Mouse (Mus musculus) liver, embryonic 14.5 days (tissue): Measurements from ENCODE around the gene Ufm1. TPM values are rescaled to one million over a fixed set of nuclear protein-coding genes. Genes with fewer than 3 reads are reported as not detected.

Source experiments
- ATAC-seq: fragments of 200-750 bp; cut with Nextera tagmentation; 2 replicates; pipeline ENCODE4 v1.8.0; 2017; ENCODE audit warnings: moderate number of reproducible peaks, mild to moderate bottlenecking, moderate library complexity; ENCODE audit not compliant: insufficient read depth
- DNase-seq, 3 experiments: peaks; one replicate each; pipeline ENCODE4 v3.0.0-alpha.2; 2012 to 2013; ENCODE audit warnings: low read depth in 3 of 3, low spot score in 3 of 3
- H3K27ac ChIP-seq: fragments of 300-500 bp; sonication (generic); 2 replicates; pipeline ENCODE4 v1.5.1; 2014; ENCODE audit warnings: moderate library complexity, mild to moderate bottlenecking, control low read depth, inconsistent platforms
- H3K27me3 ChIP-seq: fragments of 300-500 bp; sonication (generic); 2 replicates; pipeline ENCODE4 v1.6.1; 2014; ENCODE audit warnings: mild to moderate bottlenecking, low read length, moderate library complexity; ENCODE audit not compliant: control insufficient read depth, insufficient read depth
- H3K36me3 ChIP-seq: fragments of 300-500 bp; sonication (generic); replicated peaks from 2 replicates; pipeline ENCODE4 v1.6.1; 2014; ENCODE audit warnings: low read depth; ENCODE audit not compliant: control insufficient read depth, insufficient read depth
- H3K4me1 ChIP-seq, 2 experiments: fragments of 200-500 bp in 1 of 2; fragments of 300-500 bp in 1 of 2; sonication (generic) in 1 of 2; replicated peaks; 2 replicates each; pipeline ENCODE4 v1.6.1; 2012 to 2014; ENCODE audit warnings: antibody characterized with exemption in 1 of 2, inconsistent platforms in 1 of 2, low read length in 1 of 2; ENCODE audit not compliant: control insufficient read depth in 2 of 2, insufficient read depth in 2 of 2
- H3K4me2 ChIP-seq: fragments of 300-500 bp; sonication (generic); 2 replicates; pipeline ENCODE4 v1.6.1; 2014; ENCODE audit warnings: low read depth, mild to moderate bottlenecking, control low read depth, moderate library complexity
- H3K4me3 ChIP-seq, 2 experiments: fragments of 200-500 bp in 1 of 2; fragments of 300-500 bp in 1 of 2; sonication (generic) in 1 of 2; 2 replicates each; pipeline ENCODE4 v1.5.1; 2012 to 2014; ENCODE audit warnings: low read depth in 2 of 2, low read length in 2 of 2, mild to moderate bottlenecking in 2 of 2, control low read depth in 1 of 2, inconsistent platforms in 1 of 2, moderate library complexity in 1 of 2; ENCODE audit not compliant: insufficient read depth in 1 of 2
- H3K9ac ChIP-seq: fragments of 300-500 bp; sonication (generic); replicated peaks from 2 replicates; pipeline ENCODE4 v1.6.1; 2014; ENCODE audit warnings: mild to moderate bottlenecking, control low read depth, moderate library complexity
- H3K9me3 ChIP-seq: fragments of 300-500 bp; sonication (generic); 2 replicates; pipeline ENCODE4 v1.6.1; 2016; ENCODE audit warnings: low read length, mixed read lengths; ENCODE audit not compliant: control insufficient read depth
- CTCF ChIP-seq: IDR thresholded peaks from 2 replicates; pipeline ENCODE4 v1.5.1; 2016; ENCODE audit warnings: antibody characterized with exemption, low read depth, control low read depth
- EP300 ChIP-seq: IDR thresholded peaks from 2 replicates; pipeline ENCODE4 v1.6.1; 2016; ENCODE audit warnings: antibody characterized with exemption, low read depth
- WGBS: fragments of 180-500 bp; shearing (Covaris S2); extraction: QIAGEN DNeasy Blood & Tissue Kit; methylation state at CpG from one replicate; pipeline ENCODE4 v1.1.7; 2014; ENCODE audit not compliant: insufficient replicate concordance; 5-methylcytosine and 5-hydroxymethylcytosine counted together
- polyA plus RNA-seq, 2 experiments: library from polyadenylated mRNA; depleted of rRNA in 1 of 2; stranded (reverse) in 1 of 2; unstranded in 1 of 2; fragments of >200 nt; fragmentation: Nextera tagmentation in 1 of 2; extraction: Ambion mirVana in 1 of 2; gene quantifications; 2 replicates each; pipeline versions ENCODE4 v1.2.1 to v1.2.3; 2012 to 2014

Gene Ufm1
- polyA plus RNA-seq, 2 experiments, result 9.0 to 56.6 TPM

- Histone ChIP-seq H3K27me3 (no peaks in the 10 kb centered on the region), H3K36me3 (no peaks in the 10 kb centered on the region), H3K27ac (no peak overlapping the region), H3K9ac (no peak overlapping the region), H3K4me2 (no peak overlapping the region), H3K9me3 (no peaks in the 10 kb centered on the region), H3K4me1 (peaks cover 0 to 2% of the 10 kb centered on the region in 2 experiments; a peak in 2 of 4 replicates), H3K4me3 (no peak overlapping the region)
- 26% methylated on average over 1 of the region's 1 CpGs for WGBS
- DNase-seq, result no peak
- TF ChIP-seq EP300 (no peak), CTCF (no peak)
- no peak for ATAC-seq
Observed at GRCm38 (mm10) chr3:53869263-53869662, 5.6 kb upstream of the Ufm1 start.

DNA sequence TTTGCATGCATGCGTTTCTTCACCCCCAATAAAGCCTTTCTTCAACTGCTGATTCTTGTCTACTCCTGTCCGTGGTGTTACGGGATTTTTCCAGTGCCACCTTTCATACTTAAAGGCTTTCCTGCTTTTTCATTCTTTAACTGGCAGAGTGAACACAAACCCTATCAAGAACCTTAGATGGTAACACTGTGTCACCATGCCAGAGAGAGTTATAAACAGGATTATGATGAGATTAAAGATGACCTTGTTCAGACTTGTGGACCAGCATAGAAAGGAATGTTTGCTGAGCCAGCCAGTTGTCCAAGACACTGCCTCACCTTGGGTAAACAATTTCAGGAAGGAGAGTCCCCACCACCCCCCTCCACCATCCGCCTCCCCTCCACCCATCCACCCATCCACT, 4.6 kb upstream of the Ufm1 start:
- no peak overlapping the region for H3K4me3 ChIP-seq
- peaks cover 0 to 2% of the 10 kb centered on the region in 2 experiments; a peak in 2 of 4 replicates for H3K4me1 ChIP-seq
- no peak overlapping the region for H3K4me2 ChIP-seq
- no peaks in the 10 kb centered on the region for H3K27me3 ChIP-seq
- no peak for TF ChIP-seq EP300
- TF ChIP-seq CTCF, result no peak
- 66% methylated on average over 4 of the region's 4 CpGs for WGBS
- no peaks in the 10 kb centered on the region for H3K36me3 ChIP-seq
- H3K9me3 ChIP-seq, result no peaks in the 10 kb centered on the region
- H3K27ac ChIP-seq, result no peak overlapping the region
- ATAC-seq, result no peak
- no peak for DNase-seq
- H3K9ac ChIP-seq, result no peak overlapping the region

- DNase-seq (no peak), ATAC-seq (no peak)
- no peaks in the 10 kb centered on the region for H3K9me3 ChIP-seq
- TF ChIP-seq EP300 (no peak), CTCF (no peak)
- WGBS, result 61% methylated on average over 3 of the region's 3 CpGs
- H3K36me3 ChIP-seq, result peaks cover 12% of the 10 kb centered on the region
- no peak overlapping the region for H3K4me3 ChIP-seq
- H3K4me2 ChIP-seq, result no peak overlapping the region
- no peaks in the 10 kb centered on the region for H3K27me3 ChIP-seq
- no peak overlapping the region for H3K27ac ChIP-seq
- no peaks in the 10 kb centered on the region for H3K4me1 ChIP-seq
- H3K9ac ChIP-seq, result no peak overlapping the region
Observed at GRCm38 (mm10) chr3:53854831-53855230, 8.8 kb downstream of the Ufm1 start.

DNA sequence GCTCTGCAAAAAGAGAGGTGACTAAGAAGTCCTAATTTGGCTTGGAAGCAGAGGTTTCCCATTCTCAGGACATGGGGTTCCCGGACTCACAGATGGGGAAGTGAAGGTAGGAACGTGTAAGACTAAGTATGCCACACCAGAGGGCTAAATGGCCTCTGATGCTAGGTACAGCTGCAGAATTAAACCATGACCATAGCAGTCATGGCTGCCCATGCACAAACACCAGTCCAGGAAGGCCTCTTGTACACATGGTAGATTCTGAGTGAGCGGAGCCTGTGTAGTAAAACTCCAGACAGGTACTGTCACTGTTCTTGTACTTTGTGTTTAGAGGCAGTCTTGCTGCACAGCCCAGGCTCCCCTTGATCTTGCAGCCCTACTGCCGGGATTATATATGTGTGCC, 9.4 kb downstream of the Ufm1 start:
- DNase-seq (no peak), ATAC-seq (no peak)
- no peak overlapping the region for H3K9ac ChIP-seq
- H3K27ac ChIP-seq, result no peak overlapping the region
- peaks cover 9% of the 10 kb centered on the region for H3K36me3 ChIP-seq
- WGBS, result 76% methylated on average over 4 of the region's 4 CpGs
- no peak overlapping the region for H3K4me3 ChIP-seq
- no peak overlapping the region for H3K4me2 ChIP-seq
- TF ChIP-seq EP300 (no peak), CTCF (no peak)
- H3K4me1 ChIP-seq, result no peaks in the 10 kb centered on the region
- H3K9me3 ChIP-seq, result no peaks in the 10 kb centered on the region
- no peaks in the 10 kb centered on the region for H3K27me3 ChIP-seq

DNA sequence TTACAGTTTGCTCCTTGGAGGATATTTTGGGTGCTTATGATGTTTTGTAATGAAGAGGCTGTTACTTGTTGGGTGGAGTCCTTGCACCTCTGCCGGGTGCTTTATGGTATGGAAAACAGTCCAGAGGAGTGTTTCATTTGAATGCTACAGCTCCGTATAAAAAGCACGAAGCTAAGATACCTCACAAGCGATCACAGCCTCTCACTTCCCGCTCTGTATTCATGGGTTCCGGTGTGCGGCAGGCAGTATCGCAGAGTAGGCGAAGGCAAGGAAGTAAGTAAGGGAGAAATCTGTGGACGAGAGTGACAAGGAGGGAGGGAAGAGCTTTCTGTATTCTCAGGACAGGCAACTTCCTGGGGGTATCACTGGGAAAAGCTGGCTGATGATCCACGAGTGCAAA, 15.4 kb downstream of the Ufm1 start:
- Histone ChIP-seq H3K9ac (no peak overlapping the region), H3K27ac (no peak overlapping the region), H3K4me1 (no peaks in the 10 kb centered on the region), H3K9me3 (no peaks in the 10 kb centered on the region), H3K4me3 (no peak overlapping the region), H3K36me3 (no peaks in the 10 kb centered on the region), H3K4me2 (no peak overlapping the region), H3K27me3 (no peaks in the 10 kb centered on the region)
- 72% methylated on average over 11 of the region's 11 CpGs for WGBS
- TF ChIP-seq CTCF (no peak), EP300 (no peak)
- DNase-seq (no peak), ATAC-seq (no peak)
